Mouse (Mus musculus) lung, embryonic 14.5 days (tissue): ENCODE data around the gene Grb10. TPM values are rescaled to one million over a fixed set of nuclear protein-coding genes. Genes with fewer than 3 reads are reported as not detected.

ENCODE experiments used
- ATAC-seq: fragments of 200-750 bp; cut with Nextera tagmentation; 2 replicates; pipeline ENCODE4 v1.8.0; 2017; ENCODE audit warnings: mild to moderate bottlenecking, moderate TSS enrichment, moderate library complexity; ENCODE audit not compliant: insufficient read depth
- DNase-seq: peaks from one replicate; pipeline ENCODE4 v3.0.0-alpha.2; 2015
- H3K27ac ChIP-seq: fragments of 300-500 bp; sonication (generic); 2 replicates; pipeline ENCODE4 v1.5.1; 2014; ENCODE audit warnings: low read depth, mild to moderate bottlenecking, moderate library complexity
- H3K27me3 ChIP-seq: fragments of 300-500 bp; sonication (generic); 2 replicates; pipeline ENCODE4 v1.6.1; 2014; ENCODE audit warnings: low read length, control low read depth; ENCODE audit not compliant: insufficient read depth
- H3K36me3 ChIP-seq: fragments of 300-500 bp; sonication (generic); 2 replicates; pipeline ENCODE4 v1.6.1; 2014; ENCODE audit warnings: control low read depth; ENCODE audit not compliant: insufficient read depth
- H3K4me1 ChIP-seq: fragments of 300-500 bp; sonication (generic); 2 replicates; pipeline ENCODE4 v1.6.1; 2014; ENCODE audit warnings: antibody characterized with exemption, control low read depth; ENCODE audit not compliant: insufficient read depth
- H3K4me2 ChIP-seq: fragments of 300-500 bp; sonication (generic); 2 replicates; pipeline ENCODE4 v1.6.1; 2014; ENCODE audit warnings: mild to moderate bottlenecking
- H3K4me3 ChIP-seq: fragments of 300-500 bp; sonication (generic); 2 replicates; pipeline ENCODE4 v1.5.1; 2014; ENCODE audit warnings: low read depth, low read length
- H3K9ac ChIP-seq: fragments of 300-500 bp; sonication (generic); 2 replicates; pipeline ENCODE4 v1.6.1; 2014
- H3K9me3 ChIP-seq: fragments of 300-500 bp; sonication (generic); 2 replicates; pipeline ENCODE4 v1.6.1; 2016; ENCODE audit warnings: low read depth, low read length, control low read depth
- CTCF ChIP-seq: IDR thresholded peaks from 2 replicates; pipeline ENCODE4 v1.5.1; 2016; ENCODE audit warnings: antibody characterized with exemption, low read depth
- WGBS: fragments of 180-500 bp; shearing (Covaris S2); extraction: QIAGEN DNeasy Blood & Tissue Kit; methylation state at CpG from one replicate; pipeline ENCODE4 v1.1.7; 2014; 5-methylcytosine and 5-hydroxymethylcytosine counted together
- polyA plus RNA-seq: library from polyadenylated mRNA; unstranded; fragments of >200 nt; fragmentation: Nextera tagmentation; extraction: Ambion mirVana; gene quantifications from 2 replicates; pipeline ENCODE4 v1.2.1, GENCODE M21; 2014

Gene Grb10
- polyA plus RNA-seq, 1 experiment from 2014 or later: 313 TPM

DNA sequence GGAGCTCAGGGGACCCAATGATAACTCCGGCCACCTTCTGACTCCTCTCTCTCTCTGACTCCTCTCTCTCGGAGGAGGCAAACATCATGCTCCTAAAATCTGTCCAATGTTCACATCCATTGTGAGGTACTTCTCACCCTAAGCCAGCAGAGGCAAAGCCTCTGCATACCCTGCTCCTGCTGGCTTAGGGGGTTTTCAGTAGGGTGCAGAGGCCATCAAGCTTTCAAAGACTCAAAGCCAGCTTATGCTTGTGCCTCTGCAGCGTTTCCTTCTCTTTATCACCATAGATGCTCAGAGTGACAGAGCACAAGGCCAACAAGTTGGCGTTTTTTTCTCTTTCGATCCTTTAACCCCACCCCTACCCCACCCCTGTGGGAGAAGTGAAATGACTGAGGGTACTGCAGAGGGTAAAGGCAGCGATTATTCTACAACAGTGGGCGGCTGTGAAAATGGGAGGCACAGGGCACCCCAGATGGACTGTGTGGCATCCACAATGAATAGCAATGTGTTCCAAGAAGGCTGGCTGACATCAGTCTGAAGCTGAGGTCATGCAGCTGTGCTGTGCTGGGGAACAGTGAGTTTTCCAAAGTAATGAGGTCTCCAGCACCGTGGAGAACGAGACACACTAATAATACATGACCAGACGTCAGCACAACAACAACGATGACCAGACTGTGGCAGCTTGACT lies 106.2 kb downstream of the Grb10 start:
- peaks cover 81% of the 10 kb centered on the region for H3K36me3 ChIP-seq
- H3K9ac ChIP-seq: no peak overlapping the region
- no peaks in the 10 kb centered on the region for H3K4me1 ChIP-seq
- no peak for TF ChIP-seq CTCF
- DNase-seq (peak; percentile 49), ATAC-seq (peak; percentile 57)
- H3K27me3 ChIP-seq: no peaks in the 10 kb centered on the region
- no peaks in the 10 kb centered on the region for H3K9me3 ChIP-seq
- no peak overlapping the region for H3K4me2 ChIP-seq
- H3K27ac ChIP-seq: 0 out of 2 replicates have a peak overlapping the region, but pooled peaks have one; percentile 25
- WGBS: 53% methylated on average over 11 of the region's 11 CpGs
- H3K4me3 ChIP-seq: no peak overlapping the region

DNA sequence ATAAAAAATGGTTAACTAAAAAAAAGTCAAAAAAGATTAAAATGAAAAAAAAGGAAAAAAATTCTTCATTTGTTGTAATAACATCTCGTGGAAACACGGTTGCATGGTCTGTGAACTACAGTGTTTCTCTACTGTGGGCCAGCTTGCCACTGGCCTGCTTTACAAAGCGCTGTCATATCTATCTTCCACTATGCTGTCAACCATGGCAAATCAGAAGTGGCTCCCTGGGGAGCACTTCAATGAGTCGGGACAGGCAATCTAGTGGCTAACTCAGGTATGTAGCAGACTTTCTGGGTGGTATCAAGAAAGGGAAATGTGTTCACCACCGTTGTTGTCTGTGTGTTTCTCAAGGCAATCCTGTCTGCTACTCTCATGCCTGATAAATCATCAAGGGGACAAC lies 106.8 kb downstream of the Grb10 start:
- H3K36me3 ChIP-seq: peaks cover 76% of the 10 kb centered on the region
- no peaks in the 10 kb centered on the region for H3K27me3 ChIP-seq
- H3K9me3 ChIP-seq: no peaks in the 10 kb centered on the region
- H3K9ac ChIP-seq: no peak overlapping the region
- DNase-seq (no peak), ATAC-seq (0 out of 2 replicates have a peak, but pooled peaks have one; percentile 5)
- WGBS: 67% methylated on average over 5 of the region's 5 CpGs
- no peak overlapping the region for H3K4me2 ChIP-seq
- no peak for TF ChIP-seq CTCF
- H3K27ac ChIP-seq: peak overlapping the region; percentile 25; the same call in 1 of the 2 replicates
- H3K4me1 ChIP-seq: no peaks in the 10 kb centered on the region
- no peak overlapping the region for H3K4me3 ChIP-seq

DNA sequence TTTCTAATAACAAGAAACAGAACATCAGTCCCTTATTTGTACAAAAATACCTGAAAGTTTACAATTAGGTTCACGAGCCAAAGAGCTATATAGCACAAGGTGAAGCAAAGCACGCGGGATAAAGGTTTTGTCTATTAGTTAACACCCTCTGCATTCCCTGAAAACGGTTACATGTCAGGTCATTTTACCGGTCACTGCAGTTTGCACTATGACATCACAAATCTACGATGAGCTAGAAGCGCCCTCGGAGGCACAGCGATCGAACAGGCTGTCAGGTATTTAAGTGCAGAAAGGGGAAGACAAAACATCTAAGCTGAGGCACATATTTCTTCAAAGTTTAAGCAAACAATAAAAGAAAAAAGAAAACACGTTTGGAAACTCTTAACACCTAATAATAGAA lies 108.0 kb downstream of the Grb10 start:
- no peak for DNase-seq
- TF ChIP-seq CTCF: no peak
- no peak for ATAC-seq
- Histone ChIP-seq H3K27me3 (no peaks in the 10 kb centered on the region), H3K36me3 (peaks cover 64% of the 10 kb centered on the region), H3K27ac (peak overlapping the region; percentile 54; the same call in 1 of the 2 replicates), H3K4me2 (no peak overlapping the region), H3K4me1 (no peaks in the 10 kb centered on the region), H3K4me3 (no peak overlapping the region), H3K9ac (no peak overlapping the region), H3K9me3 (no peaks in the 10 kb centered on the region)
- 77% methylated on average over 11 of the region's 11 CpGs for WGBS

DNA sequence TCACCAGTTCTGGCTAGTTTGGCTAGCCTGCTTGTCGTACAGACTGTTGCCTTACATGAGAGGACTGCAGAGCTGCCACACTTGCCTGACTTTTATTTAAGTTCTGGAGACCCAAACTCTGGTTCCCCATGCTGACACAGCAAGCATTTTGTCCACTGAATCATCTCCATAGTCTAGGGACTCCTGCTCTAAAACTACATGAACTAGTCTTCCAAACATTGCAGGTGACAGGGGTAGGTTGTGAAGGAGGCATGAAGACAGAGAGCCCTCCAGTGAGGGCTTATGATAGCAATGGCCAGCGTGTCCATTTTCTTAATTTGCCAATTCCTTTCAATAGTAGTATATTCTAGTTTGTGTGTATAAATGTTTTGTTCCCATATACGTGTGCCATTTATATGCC lies 109.4 kb downstream of the Grb10 start:
- Histone ChIP-seq H3K27me3 (no peaks in the 10 kb centered on the region), H3K4me1 (no peaks in the 10 kb centered on the region), H3K9ac (no peak overlapping the region), H3K36me3 (peaks cover 49% of the 10 kb centered on the region), H3K4me2 (no peak overlapping the region), H3K9me3 (no peaks in the 10 kb centered on the region), H3K4me3 (no peak overlapping the region), H3K27ac (no peak overlapping the region)
- 84% methylated on average over 3 of the region's 3 CpGs for WGBS
- DNase-seq (no peak), ATAC-seq (no peak)
- TF ChIP-seq CTCF: no peak

DNA sequence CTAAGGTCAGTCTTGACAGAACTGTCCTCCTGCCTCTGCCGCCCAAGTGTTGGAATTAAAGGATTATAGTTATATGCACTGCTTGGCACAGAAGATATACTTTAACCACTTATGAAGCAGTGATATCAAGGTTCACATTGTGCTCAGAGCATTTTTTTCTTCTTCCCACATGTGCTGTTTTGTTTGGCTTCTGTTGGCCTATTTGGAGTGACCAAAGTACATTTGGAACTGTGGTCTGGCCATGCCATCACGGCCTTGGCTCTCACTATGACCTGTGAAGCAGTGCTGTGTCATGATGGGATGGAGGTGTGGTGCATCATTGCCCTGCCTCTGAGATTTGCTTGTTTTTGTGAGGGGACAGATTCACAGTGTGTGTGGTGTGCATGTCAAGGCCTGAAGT lies 109.9 kb downstream of the Grb10 start:
- H3K27me3 ChIP-seq: no peaks in the 10 kb centered on the region
- H3K9ac ChIP-seq: no peak overlapping the region
- no peak overlapping the region for H3K27ac ChIP-seq
- DNase-seq (no peak), ATAC-seq (no peak)
- no peak overlapping the region for H3K4me3 ChIP-seq
- WGBS: 78% methylated on average over 2 of the region's 2 CpGs
- H3K9me3 ChIP-seq: no peaks in the 10 kb centered on the region
- no peak for TF ChIP-seq CTCF
- H3K4me2 ChIP-seq: no peak overlapping the region
- peaks cover 45% of the 10 kb centered on the region for H3K36me3 ChIP-seq
- H3K4me1 ChIP-seq: no peaks in the 10 kb centered on the region

DNA sequence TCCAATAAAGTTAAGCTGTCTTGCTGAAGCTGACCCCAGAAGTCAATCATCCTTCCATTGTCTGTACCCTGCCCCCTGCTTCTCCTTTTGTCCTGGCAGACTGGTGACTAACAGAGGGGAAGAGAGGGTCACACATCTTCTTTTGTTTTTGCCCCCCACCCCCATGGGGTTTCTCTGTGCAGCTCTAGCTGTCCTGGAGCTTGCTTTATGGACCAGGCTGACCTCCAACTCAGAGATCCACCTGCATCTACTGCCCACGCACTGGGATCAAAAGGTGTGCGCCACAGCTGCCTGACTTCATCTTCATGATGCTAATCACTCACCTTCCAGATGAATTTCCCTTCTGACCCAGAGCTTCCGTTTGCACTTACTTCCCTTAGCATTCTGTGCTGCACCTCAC lies 114.6 kb downstream of the Grb10 start:
- Histone ChIP-seq H3K4me2 (no peak overlapping the region), H3K4me3 (no peak overlapping the region), H3K27ac (no peak overlapping the region), H3K27me3 (no peaks in the 10 kb centered on the region), H3K4me1 (no peaks in the 10 kb centered on the region), H3K9me3 (no peaks in the 10 kb centered on the region), H3K9ac (no peak overlapping the region), H3K36me3 (0 out of 2 replicates have a peak, but pooled peaks cover under 1% of the 10 kb centered on the region)
- WGBS: 61% methylated on average over 3 of the region's 3 CpGs
- DNase-seq (no peak), ATAC-seq (no peak)
- no peak for TF ChIP-seq CTCF

DNA sequence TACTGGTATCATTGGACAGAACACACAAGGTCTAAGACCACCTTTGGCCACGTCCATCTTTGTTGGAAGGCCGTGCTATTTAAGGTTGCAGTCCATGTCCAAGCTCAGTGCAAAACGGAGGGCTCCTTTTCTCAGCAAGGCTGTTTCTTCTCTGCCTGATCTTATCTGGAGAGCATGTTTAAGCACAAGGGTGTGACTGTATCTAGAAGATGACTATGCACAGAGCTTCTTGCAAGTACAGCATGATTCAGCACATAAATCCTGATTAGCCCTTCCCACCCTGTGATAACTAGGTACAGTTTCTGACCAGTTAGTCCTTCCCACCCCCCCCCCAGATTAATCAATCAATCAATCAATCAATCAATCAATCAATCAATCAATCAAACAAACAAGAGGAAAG lies 115.1 kb downstream of the Grb10 start:
- no peak for TF ChIP-seq CTCF
- Histone ChIP-seq H3K4me3 (no peak overlapping the region), H3K4me2 (no peak overlapping the region), H3K27ac (no peak overlapping the region), H3K27me3 (no peaks in the 10 kb centered on the region), H3K4me1 (no peaks in the 10 kb centered on the region), H3K36me3 (no peaks in the 10 kb centered on the region), H3K9ac (no peak overlapping the region), H3K9me3 (no peaks in the 10 kb centered on the region)
- no peak for ATAC-seq
- 70% methylated on average over 3 of the region's 3 CpGs for WGBS
- DNase-seq: no peak

DNA sequence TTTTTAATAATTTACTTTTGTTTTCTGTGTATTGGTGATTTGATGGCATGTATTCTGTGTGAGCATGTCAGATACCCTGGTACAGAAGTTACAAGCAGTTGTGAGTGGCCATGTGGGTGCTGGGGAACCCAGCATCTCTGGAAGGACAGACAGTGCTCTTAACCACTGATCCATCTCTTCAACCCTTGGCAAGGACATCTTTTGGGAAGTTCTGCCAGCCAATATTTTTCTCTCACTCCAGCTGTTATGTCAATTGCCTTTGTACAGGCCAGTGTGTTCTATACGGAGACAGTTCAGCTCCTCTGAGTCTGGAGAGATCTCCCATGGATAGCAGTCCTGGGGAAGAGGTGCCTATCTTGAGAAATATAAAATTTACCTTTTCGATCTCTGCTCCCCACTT lies 116.4 kb downstream of the Grb10 start:
- H3K4me2 ChIP-seq: no peak overlapping the region
- no peaks in the 10 kb centered on the region for H3K36me3 ChIP-seq
- H3K4me3 ChIP-seq: no peak overlapping the region
- TF ChIP-seq CTCF: no peak
- H3K27ac ChIP-seq: no peak overlapping the region
- H3K9me3 ChIP-seq: no peaks in the 10 kb centered on the region
- no peak for ATAC-seq
- WGBS: 76% methylated on average over 2 of the region's 2 CpGs
- no peak for DNase-seq
- H3K9ac ChIP-seq: no peak overlapping the region
- H3K4me1 ChIP-seq: no peaks in the 10 kb centered on the region
- no peaks in the 10 kb centered on the region for H3K27me3 ChIP-seq
